In genomic region chr3:100686756-100687155, GRCm38 (mm10) we compare ENCODE assay signal across 11 mouse cellular contexts. TPM values are rescaled to one million over a fixed set of nuclear protein-coding genes. Genes with fewer than 3 reads are reported as not detected.
A peak's percentile ranks its signal among the peaks of the same experiment; 100 is the strongest.
DNase-seq lines count a peak whose midpoint lies in the region; ATAC-seq and TF ChIP-seq lines count a peak whose summit lies in the region.
"Had no signal": no experiment of that assay in that cellular context is flagged by ENCODE, and none has a peak within 500 bp of the region (broad histone marks: within the 10 kb centered on the region; RNA-seq: fewer than 3 reads in every experiment).

No protein-coding gene starts in this region.

- H3K4me1 ChIP-seq in forebrain, embryonic 14.5 days (ENCODE audit: control insufficient read depth, insufficient read depth, low read length): peaks cover 14% of the 10 kb centered on the region
- peaks cover 22% of the 10 kb centered on the region for H3K4me1 ChIP-seq in forebrain, embryonic 13.5 days
- peaks cover 14% of the 10 kb centered on the region for H3K4me1 ChIP-seq in kidney, postnatal 0 days (replicated peaks; ENCODE audit: insufficient read depth, low read length)
- peaks cover 19% of the 10 kb centered on the region for H3K4me1 ChIP-seq in hindbrain, embryonic 15.5 days (replicated peaks)
- H3K4me1 ChIP-seq in midbrain, embryonic 11.5 days (ENCODE audit: control insufficient read depth, insufficient read depth, low read length): peaks cover 12% of the 10 kb centered on the region

- ATAC-seq in forebrain, embryonic 14.5 days: no peak
- no peak for ATAC-seq in forebrain, embryonic 13.5 days
- no peak for ATAC-seq in kidney, postnatal 0 days (replicated peaks; ENCODE audit: low FRiP score, low read depth)
- no peak for ATAC-seq in hindbrain, embryonic 15.5 days (ENCODE audit: low FRiP score, low read depth)
- ATAC-seq in midbrain, embryonic 11.5 days (ENCODE audit: low FRiP score): no peak

- WGBS in forebrain, embryonic 14.5 days: 88% methylated on average over 8 of the region's 8 CpGs
- 83% methylated on average over 8 of the region's 8 CpGs for WGBS in forebrain, embryonic 13.5 days
- 87% methylated on average over 8 of the region's 8 CpGs for WGBS in kidney, postnatal 0 days
- WGBS in hindbrain, embryonic 15.5 days: 85% methylated on average over 8 of the region's 8 CpGs
- WGBS in midbrain, embryonic 11.5 days: 84% methylated on average over 8 of the region's 8 CpGs

- peak overlapping the region; percentile 75; the same call in 1 of the 2 replicates for H3K4me2 ChIP-seq in forebrain, embryonic 14.5 days (ENCODE audit: low read length)
- no peak overlapping the region for H3K4me2 ChIP-seq in forebrain, embryonic 13.5 days
- H3K4me2 ChIP-seq in kidney, postnatal 0 days (ENCODE audit: low read length): peak overlapping the region; percentile 88; the same call in 1 of the 2 replicates
- H3K4me2 ChIP-seq in hindbrain, embryonic 15.5 days: peak overlapping the region; percentile 93; the same call in 1 of the 2 replicates
- no peak overlapping the region for H3K4me2 ChIP-seq in midbrain, embryonic 11.5 days

- H3K27me3 ChIP-seq in forebrain, embryonic 14.5 days (replicated peaks; ENCODE audit: control insufficient read depth, insufficient read depth, low read length): 0 out of 2 replicates have a peak, but pooled peaks cover 2% of the 10 kb centered on the region
- H3K27me3 ChIP-seq in forebrain, embryonic 13.5 days: 0 out of 2 replicates have a peak, but pooled peaks cover 4% of the 10 kb centered on the region
- no peaks in the 10 kb centered on the region for H3K27me3 ChIP-seq in kidney, postnatal 0 days (ENCODE audit: insufficient read depth, low read length)
- no peaks in the 10 kb centered on the region for H3K27me3 ChIP-seq in hindbrain, embryonic 15.5 days
- no peaks in the 10 kb centered on the region; the same call in 1 of the 2 replicates for H3K27me3 ChIP-seq in midbrain, embryonic 11.5 days (ENCODE audit: control insufficient read depth, insufficient read depth, low read length)

- H3K9ac ChIP-seq in forebrain, embryonic 14.5 days (ENCODE audit: low read length): no peak overlapping the region
- no peak overlapping the region for H3K9ac ChIP-seq in forebrain, embryonic 13.5 days
- H3K9ac ChIP-seq in kidney, postnatal 0 days (ENCODE audit: low read depth, low read length): no peak overlapping the region
- no peak overlapping the region for H3K9ac ChIP-seq in hindbrain, embryonic 15.5 days
- no peak overlapping the region for H3K9ac ChIP-seq in midbrain, embryonic 11.5 days (ENCODE audit: low read length)

- H3K27ac ChIP-seq in forebrain, embryonic 14.5 days (ENCODE audit: low read depth, low read length): no peak overlapping the region
- H3K27ac ChIP-seq in forebrain, embryonic 13.5 days: no peak overlapping the region
- H3K27ac ChIP-seq in kidney, postnatal 0 days: 0 out of 2 replicates have a peak overlapping the region, but pooled peaks have one; percentile 96
- H3K27ac ChIP-seq in hindbrain, embryonic 15.5 days (replicated peaks): peak overlapping the region; percentile 99; the same call in 1 of the 2 replicates
- H3K27ac ChIP-seq in midbrain, embryonic 11.5 days (ENCODE audit: low read depth, low read length): no peak overlapping the region

- no peak overlapping the region; the same call in 1 of the 2 replicates for H3K4me3 ChIP-seq in forebrain, embryonic 14.5 days (ENCODE audit: low read depth, low read length)
- no peak overlapping the region for H3K4me3 ChIP-seq in forebrain, embryonic 13.5 days
- H3K4me3 ChIP-seq in kidney, postnatal 0 days (replicated peaks; ENCODE audit: low read depth, low read length): no peak overlapping the region
- no peak overlapping the region for H3K4me3 ChIP-seq in hindbrain, embryonic 15.5 days
- H3K4me3 ChIP-seq in midbrain, embryonic 11.5 days (ENCODE audit: low read depth, low read length): no peak overlapping the region

- DNase-seq in forebrain, embryonic 14.5 days (ENCODE audit: low spot score): no peak
- DNase-seq in kidney, postnatal 0 days (ENCODE audit: low spot score): no peak
- no peak for DNase-seq in kidney, postnatal 4 days
- peak; percentile 88 for DNase-seq in midbrain, embryonic 11.5 days (ENCODE audit: low spot score, missing footprints)
- DNase-seq in thymus, postnatal 0 days (ENCODE audit: low spot score): no peak
- no peak for DNase-seq in left cerebral cortex, adult 8-10 months (ENCODE audit: low spot score in 2 of 2)
- DNase-seq: adrenal gland, postnatal 25 days; cerebellum, adult 8-10 months; right cerebral cortex, adult 18-20 months had no signal

- H3K36me3 ChIP-seq in forebrain, embryonic 14.5 days (ENCODE audit: control insufficient read depth, insufficient read depth, low read length): no peaks in the 10 kb centered on the region
- no peaks in the 10 kb centered on the region for H3K36me3 ChIP-seq in forebrain, embryonic 13.5 days (ENCODE audit: poor library complexity, severe bottlenecking)
- no peaks in the 10 kb centered on the region for H3K36me3 ChIP-seq in kidney, postnatal 0 days (ENCODE audit: insufficient read depth, low read length)
- H3K36me3 ChIP-seq in hindbrain, embryonic 15.5 days: no peaks in the 10 kb centered on the region
- H3K36me3 ChIP-seq in midbrain, embryonic 11.5 days (ENCODE audit: control insufficient read depth, insufficient read depth, low read length): no peaks in the 10 kb centered on the region

- H3K9me3 ChIP-seq in forebrain, embryonic 14.5 days (replicated peaks; ENCODE audit: control insufficient read depth, low read length): no peaks in the 10 kb centered on the region
- H3K9me3 ChIP-seq in forebrain, embryonic 13.5 days (replicated peaks): no peaks in the 10 kb centered on the region
- H3K9me3 ChIP-seq in kidney, postnatal 0 days (replicated peaks; ENCODE audit: low read length): no peaks in the 10 kb centered on the region
- H3K9me3 ChIP-seq in hindbrain, embryonic 15.5 days: no peaks in the 10 kb centered on the region
- no peaks in the 10 kb centered on the region for H3K9me3 ChIP-seq in midbrain, embryonic 11.5 days (ENCODE audit: control insufficient read depth, low read length)

- TF ChIP-seq CTCF in kidney, postnatal 0 days (IDR thresholded peaks at IDR 0.05; ENCODE audit: low read depth): no peak

RNA-seq across cellular contexts. Expression of gene Man1a2, which starts 1.5 kb away (rescaled TPM):
- 28.6 and 36.8 TPM in 2 replicates for polyA plus RNA-seq in forebrain, embryonic 14.5 days (2014; fragmentation: Nextera tagmentation; extraction: Ambion mirVana)
- polyA plus RNA-seq in forebrain, embryonic 13.5 days (2015; fragmentation: Nextera tagmentation; extraction: Ambion mirVana): 31.0 and 35.4 TPM in 2 replicates
- 89.7 and 93.2 TPM in 2 replicates for polyA plus RNA-seq in kidney, postnatal 0 days (2015; fragmentation: Nextera tagmentation; extraction: Ambion mirVana)
- polyA plus RNA-seq in hindbrain, embryonic 15.5 days (2015; fragmentation: Nextera tagmentation; extraction: Ambion mirVana): 46.8 and 47.3 TPM in 2 replicates
- 36.9 and 46.3 TPM in 2 replicates for polyA plus RNA-seq in midbrain, embryonic 11.5 days (2014; fragmentation: Nextera tagmentation; extraction: Ambion mirVana)
- polyA plus RNA-seq in thymus, postnatal 0 days (2015; fragmentation: Nextera tagmentation; extraction: Ambion mirVana): 108 and 117 TPM in 2 replicates
- total RNA-seq in left cerebral cortex, adult 8-10 months (2022): 100 to 1,000 TPM; 128 to 161 (median 154) TPM

Comparison
In these comparisons a context has a peak if more than half of its experiments do, and no peak if none do; other contexts are left out.
1. H3K4me2 ChIP-seq: peak in forebrain, embryonic 14.5 days (single experiment), kidney, postnatal 0 days (single experiment) and hindbrain, embryonic 15.5 days (single experiment); none in forebrain, embryonic 13.5 days (single experiment) and midbrain, embryonic 11.5 days (single experiment).
2. H3K27ac ChIP-seq: peak in kidney, postnatal 0 days (single experiment) and hindbrain, embryonic 15.5 days (single experiment); none in forebrain, embryonic 14.5 days (single experiment), forebrain, embryonic 13.5 days (single experiment) and midbrain, embryonic 11.5 days (single experiment).